Mouse (Mus musculus): ENCODE data around the gene Uncx. TPM values are rescaled to one million over a fixed set of nuclear protein-coding genes. Genes with fewer than 3 reads are reported as not detected.

The Uncx gene
- polyA plus RNA-seq (2017; shearing (Covaris generic)) = not detected

GRCm38 (mm10) chr5:139543214-139543613 lies at the start of gene Uncx:
TSS of gene Uncx (plus strand) at chr5:139543494.

Other genes with a start within 250 kb of the Uncx start
- gene Adap1, start 217.9 kb upstream of the Uncx start, polyA plus RNA-seq (2017; shearing (Covaris generic)) = 28.1 TPM
- gene Cox19, start 192.1 kb upstream of the Uncx start, polyA plus RNA-seq (2017; shearing (Covaris generic)) = 53.2 TPM
- gene Cyp2w1, start 190.9 kb upstream of the Uncx start, polyA plus RNA-seq (2017; shearing (Covaris generic)) = not detected
- gene Gpr146, start 165.8 kb upstream of the Uncx start, polyA plus RNA-seq (2017; shearing (Covaris generic)) = 30.8 TPM
- gene C130050O18Rik, start 138.2 kb upstream of the Uncx start, polyA plus RNA-seq (2017; shearing (Covaris generic)) = 0.11 TPM
- not detected for gene Gper1, start 120.3 kb upstream of the Uncx start, polyA plus RNA-seq (2017; shearing (Covaris generic))
- 8.8 TPM for gene 3110082I17Rik, start 83.0 kb upstream of the Uncx start, polyA plus RNA-seq (2017; shearing (Covaris generic))
- gene Zfand2a, start 58.9 kb upstream of the Uncx start, polyA plus RNA-seq (2017; shearing (Covaris generic)) = 13.1 TPM
- not detected for gene Micall2, start 192.8 kb downstream of the Uncx start, polyA plus RNA-seq (2017; shearing (Covaris generic))
- 43.7 TPM for gene Ints1, start 232.2 kb downstream of the Uncx start, polyA plus RNA-seq (2017; shearing (Covaris generic))
- 37.3 TPM for gene Mafk, start 248.0 kb downstream of the Uncx start, polyA plus RNA-seq (2017; shearing (Covaris generic))